Mouse (Mus musculus) thymus, postnatal 14 days (tissue): ENCODE measurements around the gene 4833427G06Rik.
"Not testable (repeated sequence)": the region's sequence is repeated elsewhere in the genome, so short reads cannot be mapped to it uniquely, and the experiment has no call there.

Experiments used
- DNase-seq: peaks from one replicate; pipeline ENCODE4 v3.0.0; 2021

4833427G06Rik gene

GRCm38 (mm10) chr9:51101756-51102425 is at the start of gene 4833427G06Rik:
Gene 4833427G06Rik (minus strand): TSS chr9:51102078.
- no peak for DNase-seq

- DNase-seq = no peak
Measured at GRCm38 (mm10) chr9:51147294-51147693, 45.4 kb upstream of the 4833427G06Rik start.

- no peak for DNase-seq
Measured at GRCm38 (mm10) chr9:51146496-51146895, 44.6 kb upstream of the 4833427G06Rik start.

GRCm38 (mm10) chr9:51144218-51144617 is 42.3 kb upstream of the 4833427G06Rik start:
- no peak for DNase-seq

GRCm38 (mm10) chr9:51143437-51143836 is 41.6 kb upstream of the 4833427G06Rik start:
- no peak for DNase-seq

GRCm38 (mm10) chr9:51140711-51141110 is 38.8 kb upstream of the 4833427G06Rik start:
- DNase-seq = no peak

- not testable (repeated sequence) for DNase-seq
Measured at GRCm38 (mm10) chr9:51139401-51139800, 37.5 kb upstream of the 4833427G06Rik start.

- DNase-seq = no peak
Measured at GRCm38 (mm10) chr9:51138301-51138700, 36.4 kb upstream of the 4833427G06Rik start.

GRCm38 (mm10) chr9:51137836-51138235 is 36.0 kb upstream of the 4833427G06Rik start:
- no peak for DNase-seq

GRCm38 (mm10) chr9:51137432-51137831 is 35.6 kb upstream of the 4833427G06Rik start:
- DNase-seq = no peak

- DNase-seq = peak; percentile 30
Measured at GRCm38 (mm10) chr9:51136985-51137384, 35.1 kb upstream of the 4833427G06Rik start.

- no peak for DNase-seq
Measured at GRCm38 (mm10) chr9:51114767-51115166, 12.9 kb upstream of the 4833427G06Rik start.

- no peak for DNase-seq
Measured at GRCm38 (mm10) chr9:51105751-51106150, 3.9 kb upstream of the 4833427G06Rik start.

- peak; percentile 5 for DNase-seq
Measured at GRCm38 (mm10) chr9:51103808-51104514, 2.1 kb upstream of the 4833427G06Rik start.

GRCm38 (mm10) chr9:51102963-51103807 is 1.3 kb upstream of the 4833427G06Rik start:
- peak; percentile 7 for DNase-seq

GRCm38 (mm10) chr9:51096306-51096705 is 5.6 kb downstream of the 4833427G06Rik start:
- no peak for DNase-seq

GRCm38 (mm10) chr9:51093697-51094096 is 8.2 kb downstream of the 4833427G06Rik start:
- no peak for DNase-seq

GRCm38 (mm10) chr9:51081614-51082013 is 20.3 kb downstream of the 4833427G06Rik start:
- DNase-seq = no peak

GRCm38 (mm10) chr9:51076979-51077315 is 24.9 kb downstream of the 4833427G06Rik start, which contains the start of gene Layn:
Gene Layn (minus strand): TSS chr9:51077094.
- peak; percentile 61 for DNase-seq

GRCm38 (mm10) chr9:51076300-51076978 is 25.4 kb downstream of the 4833427G06Rik start:
- peak; percentile 8 for DNase-seq

- DNase-seq = peak; percentile 17
Measured at GRCm38 (mm10) chr9:51075780-51076179, 26.1 kb downstream of the 4833427G06Rik start.

GRCm38 (mm10) chr9:51070801-51071200 is 31.1 kb downstream of the 4833427G06Rik start:
- no peak for DNase-seq

- DNase-seq = no peak
Measured at GRCm38 (mm10) chr9:51068202-51068601, 33.7 kb downstream of the 4833427G06Rik start.
